Mouse (Mus musculus) liver, postnatal 0 days (tissue): Measurements from ENCODE around the gene Kif9.

Experiments used
- CTCF ChIP-seq: sonication (generic); IDR thresholded peaks from 2 replicates; pipeline ENCODE4 v1.5.1; 2016; ENCODE audit warnings: antibody characterized with exemption, low read depth
- EP300 ChIP-seq: IDR thresholded peaks from 2 replicates; pipeline ENCODE4 v1.6.1; 2016; ENCODE audit warnings: antibody characterized with exemption, low read depth, mild to moderate bottlenecking

DNA sequence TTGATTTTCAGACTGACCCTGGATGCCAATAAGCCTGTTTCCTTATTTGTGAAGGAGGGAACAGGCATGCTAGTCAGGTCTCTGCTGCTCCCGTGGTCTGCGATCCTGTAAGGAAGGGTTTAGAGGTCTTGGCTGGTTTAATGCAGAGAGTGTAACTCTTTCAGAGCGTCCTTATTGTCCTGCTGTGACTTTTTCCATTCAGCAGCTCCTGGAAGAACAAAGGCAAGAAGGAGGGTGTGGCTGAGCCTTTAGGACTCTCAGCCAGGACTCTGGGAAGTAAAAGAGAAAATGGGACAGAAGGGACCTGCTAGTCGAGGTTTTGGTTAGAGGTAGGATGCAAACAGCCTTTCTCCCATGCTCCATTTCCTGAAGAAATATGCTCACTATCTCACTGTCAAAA lies 12.1 kb downstream of the Kif9 start:
- no peak for TF ChIP-seq EP300
- no peak for TF ChIP-seq CTCF
